Mouse (Mus musculus) kidney, postnatal 25 days (tissue): ENCODE measurements around the gene 5730480H06Rik.

ENCODE experiments used
- DNase-seq, 2 experiments: peaks; one replicate each; pipeline ENCODE4 v3.0.0; 2021; ENCODE audit warnings: mixed read lengths in 2 of 2

5730480H06Rik gene

DNA sequence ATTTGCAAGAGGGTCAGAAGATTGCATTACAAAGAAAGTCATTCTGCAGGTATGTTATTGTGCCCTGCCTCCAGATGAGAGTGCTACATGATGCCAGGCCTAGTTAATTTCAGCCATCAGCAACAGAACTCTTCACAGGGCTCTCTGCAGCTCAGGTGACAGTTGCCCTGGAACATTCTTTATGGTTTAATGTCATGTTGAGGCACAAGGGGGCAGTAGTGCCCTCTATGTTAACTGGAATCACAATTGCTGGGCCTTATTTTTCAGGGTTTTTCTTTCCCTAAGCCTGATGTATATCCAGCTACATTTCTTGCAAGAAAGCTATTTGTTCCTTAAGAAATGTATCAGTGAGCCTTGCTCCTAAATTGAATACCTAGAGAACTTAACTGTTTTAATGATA, 102.7 kb downstream of the 5730480H06Rik start:
- DNase-seq: peak in 1 of 2 experiments; percentile 46

DNA sequence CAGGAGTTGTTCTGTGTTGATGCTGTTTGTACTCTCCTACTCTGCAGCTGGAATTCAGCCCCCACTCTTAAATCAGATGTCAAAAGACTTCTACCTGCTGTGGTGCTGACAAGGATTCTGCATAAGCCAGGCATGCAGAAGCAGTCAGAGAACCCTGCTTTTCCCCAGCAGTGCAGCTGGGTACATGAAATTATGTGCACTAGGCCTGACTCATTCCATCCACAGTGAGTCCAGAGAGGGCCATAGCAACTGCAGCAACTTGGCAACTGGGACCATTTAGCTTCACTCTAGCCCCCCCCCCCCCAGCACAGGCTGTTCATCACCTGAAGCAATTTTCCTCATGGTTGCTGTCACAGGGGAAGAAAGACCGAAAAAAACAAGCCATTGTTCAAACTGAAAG, 121.1 kb downstream of the 5730480H06Rik start:
- DNase-seq: no peak

DNA sequence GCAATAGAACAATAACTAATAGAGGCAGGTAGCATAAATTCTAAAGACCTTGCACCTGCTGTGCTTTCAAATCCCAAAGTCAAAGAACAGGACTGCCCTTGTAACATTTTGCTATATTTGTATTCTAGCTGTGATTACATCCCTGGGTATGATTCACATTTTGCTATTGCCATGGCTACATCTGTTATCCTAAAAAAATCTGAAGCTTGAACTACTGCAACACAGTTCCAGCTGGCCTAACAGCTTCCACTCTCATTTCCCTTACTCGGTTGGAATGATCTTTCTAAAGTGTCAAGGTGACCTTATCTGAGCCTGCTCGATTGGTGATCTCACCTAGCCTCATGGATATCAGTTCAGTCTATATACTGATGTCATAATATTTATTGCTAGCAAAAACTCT, 132.5 kb downstream of the 5730480H06Rik start:
- no peak for DNase-seq
